Mouse (Mus musculus) myocyte (in vitro differentiated cells): ENCODE data around the gene Gm37240. TPM values are rescaled to one million over a fixed set of nuclear protein-coding genes. Genes with fewer than 3 reads are reported as not detected.

Source experiments
- H3K27me3 ChIP-seq: one replicate; pipeline ENCODE4 v1.6.1; 2011; ENCODE audit not compliant: control insufficient read depth, insufficient read depth, insufficient read length
- H3K36me3 ChIP-seq: one replicate; pipeline ENCODE4 v1.6.1; 2011; ENCODE audit not compliant: control insufficient read depth, insufficient read depth
- H3K4me2 ChIP-seq: one replicate; pipeline ENCODE4 v1.6.1; 2011; ENCODE audit warnings: low read depth, control low read depth
- H3K4me3 ChIP-seq: one replicate; pipeline ENCODE4 v1.5.1; 2011; ENCODE audit warnings: mild to moderate bottlenecking, control low read depth, moderate library complexity
- H3K79me2 ChIP-seq: one replicate; pipeline ENCODE4 v1.6.1; 2011; ENCODE audit not compliant: control insufficient read depth, insufficient read depth
- H3ac ChIP-seq: one replicate; pipeline ENCODE4 v1.6.1; 2011; ENCODE audit not compliant: control insufficient read depth, insufficient read length
- CEBPB ChIP-seq: IDR thresholded peaks from 2 replicates; pipeline ENCODE4 v1.6.1; 2011; ENCODE audit warnings: mild to moderate bottlenecking, moderate library complexity; ENCODE audit not compliant: poor library complexity, insufficient read depth, severe bottlenecking
- E2F4 ChIP-seq: IDR thresholded peaks from one replicate; pipeline ENCODE4 v1.6.1; 2011; ENCODE audit warnings: mild to moderate bottlenecking, control low read depth, moderate library complexity; ENCODE audit not compliant: insufficient read depth
- MAX ChIP-seq: IDR thresholded peaks from one replicate; pipeline ENCODE4 v1.6.1; 2011; ENCODE audit warnings: low read depth, mild to moderate bottlenecking, control low read depth
- MYOD1 ChIP-seq, 3 experiments: IDR thresholded peaks; one replicate each; pipeline ENCODE4 v1.6.1; 2011; ENCODE audit warnings: control low read depth in 2 of 3, low read depth in 2 of 3, mild to moderate bottlenecking in 2 of 3, moderate library complexity in 1 of 3; ENCODE audit not compliant: insufficient read length in 2 of 3, control insufficient read depth in 1 of 3
- MYOG ChIP-seq, 3 experiments: IDR thresholded peaks; one replicate each; pipeline ENCODE4 v1.6.1; 2011; ENCODE audit warnings: control low read depth in 2 of 3, low read depth in 2 of 3, mild to moderate bottlenecking in 2 of 3; ENCODE audit not compliant: insufficient read length in 2 of 3, control insufficient read depth in 1 of 3, insufficient read depth in 1 of 3
- POLR2A ChIP-seq: IDR thresholded peaks from one replicate; pipeline ENCODE4 v1.6.1; 2011; ENCODE audit warnings: low read depth, mild to moderate bottlenecking, control low read depth, moderate library complexity; ENCODE audit not compliant: insufficient read length
- POLR2AphosphoS2 ChIP-seq: IDR thresholded peaks from one replicate; pipeline ENCODE4 v1.6.1; 2011; ENCODE audit warnings: low read depth, control low read depth; ENCODE audit not compliant: insufficient read length
- REST ChIP-seq: IDR thresholded peaks from one replicate; pipeline ENCODE4 v1.6.1; 2011; ENCODE audit warnings: mild to moderate bottlenecking, control low read depth, moderate library complexity; ENCODE audit not compliant: insufficient read depth, insufficient read length
- SRF ChIP-seq: IDR thresholded peaks from one replicate; pipeline ENCODE4 v1.6.1; 2011; ENCODE audit warnings: low read depth; ENCODE audit not compliant: control insufficient read depth, insufficient read length
- TCF12 ChIP-seq: IDR thresholded peaks from one replicate; pipeline ENCODE4 v1.6.1; 2011; ENCODE audit warnings: mild to moderate bottlenecking, control low read depth; ENCODE audit not compliant: poor library complexity, insufficient read depth, severe bottlenecking
- TCF3 ChIP-seq: IDR thresholded peaks from one replicate; pipeline ENCODE4 v1.6.1; 2011; ENCODE audit warnings: low read depth, control low read depth; ENCODE audit not compliant: insufficient read length
- USF1 ChIP-seq: IDR thresholded peaks from one replicate; pipeline ENCODE4 v1.6.1; 2011; ENCODE audit warnings: low read depth, mild to moderate bottlenecking, control low read depth, moderate library complexity
- polyA plus RNA-seq: library from polyadenylated mRNA; unstranded; fragments of >200 nt; fragmentation: generic; extraction: Trizol; gene quantifications from one replicate; pipeline ENCODE4 v1.2.1, GENCODE M21; 2012; ENCODE audit warnings: missing spikeins

Gm37240 gene
- polyA plus RNA-seq, 1 experiment, result 8.7 TPM

- Histone ChIP-seq H3ac (no peak overlapping the region), H3K4me2 (no peak overlapping the region), H3K36me3 (no peaks in the 10 kb centered on the region), H3K27me3 (no peaks in the 10 kb centered on the region), H3K79me2 (no peaks in the 10 kb centered on the region), H3K4me3 (no peak overlapping the region)
- TF ChIP-seq MYOD1 (IDR thresholded peaks at IDR 0.05; ENCODE audit: control insufficient read depth in 1 of 3, insufficient read length in 2 of 3, low read depth in 2 of 3), result no peak
- no peak for TF ChIP-seq POLR2A
- TF ChIP-seq E2F4, result no peak
- no peak for TF ChIP-seq POLR2AphosphoS2
Measured at GRCm38 (mm10) chr3:85338755-85339095, 548.6 kb downstream of the Gm37240 start.

- Histone ChIP-seq H3ac (no peak overlapping the region), H3K36me3 (no peaks in the 10 kb centered on the region), H3K79me2 (no peaks in the 10 kb centered on the region), H3K4me3 (no peak overlapping the region), H3K27me3 (no peaks in the 10 kb centered on the region), H3K4me2 (no peak overlapping the region)
- TF ChIP-seq USF1, result no peak
- TF ChIP-seq TCF3, result no peak
- TF ChIP-seq TCF12, result no peak
- TF ChIP-seq MYOD1 (IDR thresholded peaks at IDR 0.05; ENCODE audit: control insufficient read depth in 1 of 3, insufficient read length in 2 of 3, low read depth in 2 of 3), result no peak
- TF ChIP-seq MAX, result no peak
- no peak for TF ChIP-seq MYOG (IDR thresholded peaks at IDR 0.05; ENCODE audit: control insufficient read depth in 1 of 3, insufficient read depth in 1 of 3, insufficient read length in 2 of 3, low read depth in 2 of 3)
- no peak for TF ChIP-seq CEBPB
- no peak for TF ChIP-seq POLR2AphosphoS2
- TF ChIP-seq REST, result no peak
- TF ChIP-seq POLR2A, result no peak
- no peak for TF ChIP-seq E2F4
- no peak for TF ChIP-seq SRF
Measured at GRCm38 (mm10) chr3:85337881-85338754, 549.2 kb downstream of the Gm37240 start.

DNA sequence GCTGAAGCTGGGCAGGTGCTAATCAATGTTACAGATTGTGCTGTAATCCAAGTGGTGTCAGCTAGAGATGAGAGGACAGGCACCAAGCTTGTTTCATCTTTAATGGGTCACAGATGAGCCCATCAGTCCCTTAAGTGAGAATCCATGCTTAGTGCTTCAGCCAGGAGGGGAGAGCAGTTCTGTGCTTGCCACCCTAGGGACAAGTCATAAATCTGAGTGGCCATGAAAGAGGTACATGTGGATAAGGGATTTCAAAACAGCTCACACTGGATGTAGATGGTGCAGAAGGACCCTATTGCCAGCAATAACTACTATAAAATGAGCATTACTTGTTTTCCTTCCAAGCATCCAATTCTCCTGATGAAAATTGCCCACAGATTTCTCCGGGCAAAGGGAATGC lies 551.8 kb downstream of the Gm37240 start:
- H3K4me2 ChIP-seq, result no peak overlapping the region

GRCm38 (mm10) chr3:85332276-85332675 lies 555.0 kb downstream of the Gm37240 start:
- Histone ChIP-seq H3ac (no peak overlapping the region), H3K36me3 (no peaks in the 10 kb centered on the region), H3K27me3 (no peaks in the 10 kb centered on the region), H3K4me2 (no peak overlapping the region), H3K79me2 (no peaks in the 10 kb centered on the region), H3K4me3 (no peak overlapping the region)
- TF ChIP-seq MAX (no peak), POLR2AphosphoS2 (no peak), TCF3 (no peak), TCF12 (no peak), CEBPB (no peak), USF1 (no peak), MYOG (IDR thresholded peaks at IDR 0.05; ENCODE audit: control insufficient read depth in 1 of 3, insufficient read depth in 1 of 3, insufficient read length in 2 of 3, low read depth in 2 of 3) (no peak), MYOD1 (IDR thresholded peaks at IDR 0.05; ENCODE audit: control insufficient read depth in 1 of 3, insufficient read length in 2 of 3, low read depth in 2 of 3) (no peak), SRF (no peak), POLR2A (no peak), REST (no peak), E2F4 (no peak)

More for the DNA sequence above, 551.8 kb downstream of the Gm37240 start:
- Histone ChIP-seq H3K36me3 (no peaks in the 10 kb centered on the region), H3K79me2 (no peaks in the 10 kb centered on the region), H3ac (no peak overlapping the region), H3K4me3 (no peak overlapping the region), H3K27me3 (no peaks in the 10 kb centered on the region)
- TF ChIP-seq MYOD1 (IDR thresholded peaks at IDR 0.05; ENCODE audit: control insufficient read depth in 1 of 3, insufficient read length in 2 of 3, low read depth in 2 of 3) (no peak), E2F4 (no peak), TCF12 (no peak), POLR2AphosphoS2 (no peak)

DNA sequence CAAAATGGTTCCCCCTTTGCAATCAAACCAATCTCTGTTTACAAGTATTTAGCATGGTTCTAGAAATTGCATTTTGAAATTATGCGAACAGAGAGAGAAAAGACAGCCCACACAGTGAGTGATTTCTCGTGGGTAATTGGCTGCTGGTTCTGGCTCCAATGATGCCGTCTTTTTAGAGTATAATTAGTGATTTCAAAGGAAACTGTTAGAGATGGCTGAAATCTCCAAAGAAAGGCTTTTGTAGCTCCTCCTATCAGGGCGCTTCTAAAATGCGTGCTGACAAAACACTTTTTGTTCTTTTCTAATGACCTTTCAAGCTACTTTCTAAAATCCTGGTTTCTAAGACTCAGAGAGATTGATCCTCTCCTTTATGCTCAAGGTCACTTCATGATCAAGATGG lies 569.1 kb downstream of the Gm37240 start:
- Histone ChIP-seq H3ac (no peak overlapping the region), H3K27me3 (no peaks in the 10 kb centered on the region), H3K36me3 (no peaks in the 10 kb centered on the region), H3K4me2 (no peak overlapping the region), H3K4me3 (no peak overlapping the region), H3K79me2 (no peaks in the 10 kb centered on the region)
- TF ChIP-seq REST (no peak), MYOD1 (IDR thresholded peaks at IDR 0.05; ENCODE audit: control insufficient read depth in 1 of 3, insufficient read length in 2 of 3, low read depth in 2 of 3) (no peak), USF1 (no peak), E2F4 (no peak), TCF3 (no peak), POLR2AphosphoS2 (no peak), POLR2A (no peak), CEBPB (no peak), MAX (no peak), MYOG (IDR thresholded peaks at IDR 0.05; ENCODE audit: control insufficient read depth in 1 of 3, insufficient read depth in 1 of 3, insufficient read length in 2 of 3, low read depth in 2 of 3) (no peak), SRF (no peak), TCF12 (no peak)
